Mouse (Mus musculus) heart, postnatal 14 days (tissue): ENCODE measurements at regions not wholly inside any gene's neighbourhood (a gene's known extent, or its start where the extent isn't known, plus 50 kb on each side); places are given as distances from the start of the nearest gene placed in this dataset.
"Not testable (repeated sequence)": the region's sequence is repeated elsewhere in the genome, so short reads cannot be mapped to it uniquely, and the experiment has no call there.

ENCODE experiments used
- DNase-seq, 2 experiments: peaks; one replicate each; pipeline ENCODE4 v3.0.0; 2021 to 2022
- intact Hi-C: fragments of 180-260 bp; cut with DNase I; formaldehyde crosslinking; loops from one replicate; pipeline ENCODE4 v1.15.1; 2025

DNA sequence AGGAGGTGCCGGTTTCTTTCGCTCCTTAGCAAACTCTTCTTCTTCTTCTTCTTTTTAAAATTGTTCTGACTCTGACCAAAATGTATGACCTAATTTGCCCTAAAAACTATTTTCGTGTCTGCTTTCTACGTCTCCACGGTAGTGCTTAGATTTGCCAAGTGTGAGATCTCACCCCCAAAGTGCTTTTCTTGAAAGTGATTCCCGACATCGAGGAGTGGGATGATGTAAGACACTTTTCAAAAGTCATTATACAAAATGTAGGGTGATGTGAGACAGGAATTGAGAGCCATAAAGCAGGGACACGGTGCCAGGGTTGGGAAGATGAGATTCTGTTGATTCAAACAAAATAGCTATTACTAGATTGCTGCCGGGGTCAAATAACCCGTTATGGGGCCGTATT, 139.5 kb downstream of the Enc1 start:
- intact Hi-C loops: loop anchor here (5.0 kb wide), 1 partner anchor 138 kb away; the partner anchor contains the start of gene Enc1
- DNase-seq: no peak

DNA sequence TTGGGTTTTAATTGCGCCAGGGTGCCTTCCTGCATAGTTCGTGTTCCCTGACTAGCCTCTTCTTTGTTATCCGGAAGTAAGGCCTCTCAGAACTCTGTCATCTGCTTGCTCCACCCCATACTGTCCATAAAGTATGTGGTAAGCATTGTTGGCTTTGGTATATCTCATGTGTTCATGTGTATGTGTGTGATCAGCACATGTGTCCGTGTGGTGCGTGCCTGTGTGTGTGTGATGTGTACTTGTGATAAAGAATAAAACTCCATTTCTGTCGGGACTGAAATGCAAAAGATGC, 135.3 kb downstream of the Enc1 start:
- no peak for DNase-seq
- intact Hi-C loops: no loop called here

DNA sequence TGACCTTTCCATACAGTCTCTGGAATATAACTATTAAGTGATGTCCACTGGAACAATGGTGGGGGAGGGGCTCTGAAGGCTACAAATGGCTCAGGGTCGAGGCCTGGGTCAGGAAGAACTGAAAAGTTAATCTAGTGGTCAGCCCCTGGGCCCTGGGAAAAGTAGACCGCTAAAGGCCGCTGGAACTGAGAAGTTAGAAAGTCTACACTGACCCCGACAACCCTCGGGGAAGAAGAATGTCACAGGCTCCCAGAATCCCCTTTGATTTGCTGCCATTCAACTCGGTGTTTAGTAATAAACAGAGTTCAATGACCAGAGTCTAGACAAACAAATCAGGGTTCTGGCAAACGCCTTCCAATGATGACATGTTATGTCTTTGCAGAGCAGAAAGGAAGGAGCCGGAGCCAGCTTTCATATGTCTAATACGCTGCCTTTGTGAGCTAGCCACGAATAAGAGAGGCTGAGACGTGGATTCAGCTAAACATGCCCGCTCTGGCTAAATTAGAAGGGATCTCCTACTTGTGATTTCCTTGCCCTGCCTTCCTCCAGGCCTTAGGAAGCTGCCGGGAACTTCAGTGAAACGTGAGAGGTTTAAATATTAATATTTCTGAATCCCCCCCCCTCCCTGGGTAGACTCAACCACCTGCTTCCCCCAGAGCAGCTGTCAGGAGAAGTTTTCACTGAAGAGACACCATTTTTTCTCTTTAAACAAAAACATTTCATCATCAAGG, 134.8 kb downstream of the Enc1 start:
- DNase-seq: no peak
- intact Hi-C loops: no loop called here

- intact Hi-C loops: no loop called here
- DNase-seq: no peak
These were observed 131.4 kb downstream of the Enc1 start for GRCm38 (mm10) chr13:97372348-97372747.

DNA sequence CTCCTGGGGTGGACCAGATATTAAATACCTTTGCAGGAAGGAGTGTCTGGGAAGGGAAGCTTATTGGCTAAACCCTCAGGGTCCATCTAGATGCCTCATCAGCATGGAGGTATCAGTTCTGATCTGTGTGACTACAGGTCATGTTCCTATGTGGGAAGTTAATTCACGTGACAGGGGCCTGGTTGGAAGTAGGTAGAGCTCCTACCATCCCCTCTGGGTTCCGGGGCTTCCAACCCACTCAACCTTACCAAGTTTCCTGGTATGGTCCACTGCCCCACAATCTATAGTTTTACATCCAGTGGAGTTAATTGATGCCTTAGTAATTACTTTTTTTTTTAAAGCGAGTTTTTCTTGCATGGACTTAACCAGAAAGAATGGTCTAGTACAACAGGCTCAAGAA, 130.3 kb downstream of the Enc1 start:
- no peak for DNase-seq
- intact Hi-C loops: no loop called here

DNA sequence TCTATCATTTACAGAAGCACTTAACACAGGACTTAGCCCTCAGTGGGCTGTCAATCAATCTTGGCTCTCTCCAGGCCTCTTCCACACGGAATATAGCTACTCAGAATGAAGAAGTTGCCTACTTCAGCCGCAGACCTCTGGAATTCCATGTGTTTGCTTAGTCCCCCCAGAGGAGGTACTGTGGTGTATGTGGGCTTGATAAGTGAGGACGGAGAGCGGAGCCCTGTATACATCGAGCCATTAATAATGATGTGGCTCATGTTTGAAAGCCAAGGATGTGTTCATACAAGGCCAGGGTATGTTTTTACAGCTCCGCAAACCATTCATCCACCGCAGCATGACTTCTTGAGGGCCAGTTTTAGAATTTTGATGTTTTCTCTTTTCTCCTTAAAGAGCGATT, 125.8 kb downstream of the Enc1 start:
- no peak for DNase-seq
- intact Hi-C loops: no loop called here

DNA sequence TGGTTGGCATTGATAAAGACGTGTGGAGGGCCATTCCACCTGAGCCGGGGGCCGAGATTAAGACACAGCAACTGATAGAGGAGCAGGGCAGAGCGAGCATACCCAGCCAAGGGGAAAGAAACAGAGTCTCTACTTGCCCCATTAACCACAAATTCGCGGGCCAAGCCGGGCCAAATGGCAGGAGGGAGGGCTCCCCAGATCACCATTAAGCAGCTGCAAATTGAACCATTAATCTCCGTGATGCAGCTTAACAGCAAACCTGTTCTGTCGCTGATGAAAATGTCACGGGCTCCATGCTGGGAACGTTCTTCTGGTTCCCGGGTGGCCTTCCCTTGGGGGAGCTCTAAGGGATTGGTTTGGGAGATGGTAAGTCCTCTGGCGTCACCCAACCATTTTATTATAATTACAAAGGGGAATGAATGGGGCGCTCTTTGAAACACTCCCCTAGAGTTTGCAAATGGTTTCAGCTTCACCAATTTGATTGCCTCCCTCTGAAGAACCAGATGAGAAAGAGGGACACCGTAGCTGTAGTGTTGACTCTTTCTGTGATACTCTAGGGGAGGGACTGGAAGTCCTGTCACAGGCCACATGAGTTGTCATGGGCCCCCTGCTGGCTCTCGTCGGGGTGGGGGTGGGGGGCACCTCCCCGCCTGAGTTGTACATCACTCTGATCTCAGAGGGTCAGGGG, 124.8 kb downstream of the Enc1 start:
- intact Hi-C loops: no loop called here
- no peak for DNase-seq

GRCm38 (mm10) chr13:97365004-97365403, 124.1 kb downstream of the Enc1 start:
- no peak for DNase-seq
- intact Hi-C loops: no loop called here

GRCm38 (mm10) chr13:97363765-97364164, 122.9 kb downstream of the Enc1 start:
- no peak for DNase-seq
- intact Hi-C loops: no loop called here

DNA sequence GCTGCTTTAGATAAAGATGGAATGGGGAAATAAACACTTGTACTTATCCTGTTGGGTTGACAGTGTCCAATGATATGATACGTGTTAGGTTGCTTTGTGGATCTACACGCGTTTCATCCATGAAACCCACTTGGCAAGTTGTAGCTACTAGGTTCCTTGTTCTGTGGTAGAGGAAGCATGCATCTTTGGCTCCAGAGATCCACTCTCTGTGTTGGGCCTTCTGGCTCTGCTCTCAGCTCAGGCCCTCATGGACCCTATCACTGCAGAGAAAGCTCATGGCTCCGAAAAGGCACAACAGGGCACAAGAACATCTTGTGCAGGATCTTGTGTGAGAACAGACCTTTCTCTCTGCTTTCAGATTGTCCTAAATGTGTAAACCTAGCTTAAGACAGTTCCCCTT, 122.3 kb downstream of the Enc1 start:
- DNase-seq: no peak
- intact Hi-C loops: no loop called here

DNA sequence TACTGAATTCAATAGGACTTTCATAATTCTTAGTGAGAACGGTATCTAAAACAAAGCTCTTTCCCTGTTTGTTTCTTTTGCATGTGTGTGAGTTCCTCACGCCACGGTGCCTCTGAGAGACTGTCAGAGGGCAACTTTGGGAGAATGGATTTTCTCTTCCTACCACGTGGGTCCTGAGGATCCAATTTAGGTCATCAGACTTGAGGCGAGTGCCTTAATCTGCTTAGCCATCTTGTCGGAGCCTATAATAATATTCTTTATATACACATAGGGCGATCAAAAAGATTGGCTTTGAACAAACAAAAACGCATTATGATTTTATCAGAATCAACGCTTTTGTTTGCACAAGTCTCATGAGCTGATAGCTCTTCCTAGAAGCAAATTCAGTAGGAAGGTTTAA, 119.6 kb downstream of the Enc1 start:
- intact Hi-C loops: no loop called here
- DNase-seq: no peak

DNA sequence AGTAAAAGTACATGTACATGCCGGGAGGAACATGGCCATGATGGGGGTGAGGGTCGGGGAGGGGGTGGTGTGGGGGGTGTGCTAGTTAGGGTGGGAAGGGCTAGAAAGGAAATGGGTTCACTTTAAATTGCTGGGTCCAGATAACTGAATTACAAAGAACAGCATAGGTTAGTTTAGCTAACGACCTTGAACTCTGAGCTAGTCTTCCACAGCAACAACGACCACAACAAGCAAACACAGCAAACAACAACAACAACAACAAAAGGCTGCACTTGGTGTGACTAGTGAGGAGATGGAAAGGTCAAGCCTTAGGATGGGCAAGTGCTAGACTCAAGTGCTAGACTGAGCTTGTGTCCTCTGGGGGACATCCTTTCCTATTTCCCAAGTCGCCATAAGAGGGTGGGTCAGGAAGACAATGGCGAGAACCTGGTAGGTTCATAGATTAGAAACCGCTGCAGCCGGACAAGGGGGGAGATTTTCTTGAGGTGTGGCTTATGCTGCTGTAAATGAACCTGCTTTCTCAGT, 117.9 kb downstream of the Enc1 start:
- DNase-seq: no peak
- intact Hi-C loops: no loop called here

GRCm38 (mm10) chr13:97358261-97358660, 117.4 kb downstream of the Enc1 start:
- DNase-seq: no peak
- intact Hi-C loops: no loop called here

DNA sequence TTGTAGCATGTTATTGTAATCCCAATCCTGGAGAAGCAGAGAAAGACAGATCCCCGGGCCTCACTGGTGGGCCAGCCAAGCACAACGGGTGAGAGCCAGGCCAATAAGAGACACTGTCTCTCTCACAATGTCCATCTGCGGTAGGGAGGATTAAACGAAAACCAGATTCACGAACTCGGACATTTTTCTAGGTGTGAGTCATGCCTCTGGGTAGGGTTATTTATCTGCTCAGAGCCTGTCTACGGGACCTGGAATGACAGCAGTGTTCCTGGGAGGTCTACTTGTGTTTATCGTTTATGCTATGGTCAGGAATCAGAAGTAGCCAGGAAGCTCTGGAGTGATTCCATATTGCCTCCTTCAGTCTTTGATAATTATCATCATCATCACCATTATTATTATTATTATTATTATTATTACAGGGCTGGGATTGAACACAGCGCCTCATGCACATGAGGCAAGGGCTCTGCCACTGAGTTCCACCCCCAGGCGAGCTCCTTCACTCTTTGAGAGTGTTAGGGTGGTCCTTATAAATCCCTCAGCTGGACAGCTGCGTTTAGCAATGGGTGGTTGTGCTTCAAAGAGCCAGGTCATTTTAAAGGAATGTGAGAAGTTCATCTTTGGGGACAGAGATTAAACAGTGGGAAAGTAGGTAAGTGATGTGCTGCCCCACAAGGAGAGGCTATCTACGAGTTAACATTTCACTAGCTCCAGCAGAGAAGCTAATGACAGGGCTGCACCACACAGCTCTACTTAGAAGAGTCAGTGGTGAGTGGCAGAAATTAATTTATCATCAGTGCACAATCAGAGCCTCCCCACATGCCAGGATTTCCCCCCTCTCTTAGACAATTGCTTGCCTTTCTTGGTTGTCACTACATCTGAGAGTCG, 116.3 kb downstream of the Enc1 start:
- intact Hi-C loops: no loop called here
- DNase-seq: no peak

DNA sequence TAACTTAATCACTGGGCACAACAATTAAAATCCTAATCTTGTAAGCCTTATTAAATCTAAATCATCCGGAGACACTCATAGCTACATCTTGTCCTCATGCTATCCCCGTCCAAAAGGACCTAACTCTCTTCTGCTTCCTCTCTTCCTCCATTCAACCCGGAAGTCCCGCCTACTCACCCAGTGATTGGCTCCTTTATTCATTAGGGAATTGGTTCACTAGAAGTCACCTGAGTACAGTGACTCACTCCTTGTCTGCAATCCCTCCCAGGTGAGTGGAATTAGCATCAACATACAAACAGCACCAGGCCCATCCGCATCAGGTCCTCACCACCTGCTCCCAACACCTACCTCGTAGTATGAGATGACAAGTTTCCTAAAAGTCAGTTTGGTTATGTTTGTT, 114.5 kb downstream of the Enc1 start:
- DNase-seq, intact Hi-C loops: not testable (repeated sequence)

DNA sequence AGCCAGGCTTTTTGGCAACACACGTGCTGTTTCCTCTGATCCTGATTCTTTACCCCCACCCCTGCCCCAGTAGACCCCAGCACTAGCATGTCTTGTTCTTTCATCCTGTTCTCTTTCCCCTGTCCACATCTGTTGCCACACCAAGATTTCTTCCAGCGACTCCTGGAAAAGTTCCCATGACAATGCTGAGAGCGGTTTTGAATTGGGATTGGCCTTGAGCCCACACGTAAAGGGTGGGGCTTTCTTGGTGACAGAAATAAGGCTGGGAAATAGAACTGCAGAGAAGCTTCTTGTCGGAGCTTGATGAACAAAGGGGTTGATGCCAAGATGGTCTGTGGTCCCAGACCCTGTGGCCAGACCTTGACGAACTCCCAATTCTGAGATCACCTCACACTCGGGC, 106.8 kb downstream of the Enc1 start:
- intact Hi-C loops: no loop called here
- DNase-seq: peak; percentile 40 to 51

GRCm38 (mm10) chr13:97341218-97341889, 100.4 kb downstream of the Enc1 start:
- intact Hi-C loops: no loop called here
- no peak for DNase-seq

GRCm38 (mm10) chr13:97337954-97338353, 97.0 kb downstream of the Enc1 start:
- intact Hi-C loops: no loop called here
- DNase-seq: no peak

DNA sequence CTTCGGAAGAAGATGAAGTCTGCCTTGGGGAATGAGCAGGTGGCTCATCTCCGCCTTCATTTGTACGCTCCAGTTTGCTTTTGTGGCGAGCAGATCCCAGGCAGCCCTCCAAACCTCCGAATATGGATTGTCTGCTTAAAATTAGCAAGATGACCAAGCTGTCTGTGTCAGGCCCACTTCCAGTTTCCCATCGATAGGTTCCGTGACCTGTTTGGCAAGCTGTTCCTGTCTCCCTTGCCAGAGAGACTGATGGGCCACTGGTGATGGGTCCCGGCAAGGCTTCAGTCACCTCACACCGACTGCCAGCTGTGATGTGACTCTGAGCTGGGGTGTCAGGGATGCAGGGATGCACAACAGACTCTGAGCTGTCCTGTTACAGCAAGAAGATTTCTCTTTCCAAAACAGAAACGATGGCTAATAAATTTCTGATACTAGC, 96.4 kb downstream of the Enc1 start:
- peak; percentile 46 to 64 for DNase-seq
- intact Hi-C loops: no loop called here

DNA sequence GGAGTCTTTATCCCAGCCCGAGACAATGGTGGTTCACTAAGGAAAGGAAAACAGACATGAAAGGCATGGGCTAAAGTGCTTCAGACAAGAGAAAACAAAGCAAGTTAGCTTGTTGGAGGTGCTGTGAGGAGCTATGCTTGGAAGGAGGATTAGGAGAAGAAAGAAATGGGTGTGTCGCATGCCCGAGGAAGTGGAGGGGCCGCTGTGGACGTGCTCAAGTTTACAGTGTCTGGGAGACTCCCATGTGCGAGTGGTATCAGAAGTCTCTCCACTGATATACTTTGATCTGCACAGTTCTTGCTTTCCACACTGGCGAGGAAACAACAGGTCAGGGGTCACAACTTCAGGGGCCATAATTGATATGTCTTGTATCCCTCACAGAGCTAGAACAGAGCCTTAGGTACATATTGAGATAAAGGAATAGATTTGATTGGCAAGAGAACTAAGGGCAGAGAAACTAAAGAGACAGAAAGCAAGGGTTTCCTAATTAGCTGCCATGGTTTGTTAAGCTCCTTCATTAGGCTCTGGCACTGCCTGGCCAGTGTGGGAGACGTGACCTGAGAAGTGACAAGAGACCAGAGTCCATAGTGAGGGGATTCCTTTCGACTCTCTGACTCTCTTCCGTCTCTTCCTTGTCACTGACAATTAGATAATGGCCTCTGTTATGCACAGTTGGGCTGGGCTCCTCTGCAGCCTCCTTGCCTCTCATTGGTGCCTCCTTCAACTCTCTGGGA, 93.1 kb downstream of the Enc1 start:
- intact Hi-C loops: no loop called here
- no peak for DNase-seq
